Mouse (Mus musculus): ENCODE data around the gene Mars. TPM values are rescaled to one million over a fixed set of nuclear protein-coding genes. Genes with fewer than 3 reads are reported as not detected.

Gene Mars
- 155 TPM for polyA plus RNA-seq (2012; fragmentation: generic; extraction: Trizol)
- long read RNA-seq, experiment 1, transcript Mars-206 (22 exons, 2,962 nt) = minor isoform, 5 of 102 reads
- long read RNA-seq, experiment 1, transcript Mars-201 (21 exons, 2,939 nt) = major isoform, 78 of 102 reads
- long read RNA-seq, experiment 1, partial matches to known transcripts = 9 of 102 reads
- long read RNA-seq, experiment 1, other reads (novel, unspliced or antisense) = 7 of 102 reads
- long read RNA-seq, experiment 2, transcript Mars-206 (22 exons, 2,962 nt) = minor isoform, 68 of 1,948 reads
- long read RNA-seq, experiment 2, transcript Mars-201 (21 exons, 2,939 nt) = major isoform, 1,750 of 1,948 reads
- long read RNA-seq, experiment 2, partial matches to known transcripts = 22 of 1,948 reads
- long read RNA-seq, experiment 2, other reads (novel, unspliced or antisense) = 108 of 1,948 reads

DNA sequence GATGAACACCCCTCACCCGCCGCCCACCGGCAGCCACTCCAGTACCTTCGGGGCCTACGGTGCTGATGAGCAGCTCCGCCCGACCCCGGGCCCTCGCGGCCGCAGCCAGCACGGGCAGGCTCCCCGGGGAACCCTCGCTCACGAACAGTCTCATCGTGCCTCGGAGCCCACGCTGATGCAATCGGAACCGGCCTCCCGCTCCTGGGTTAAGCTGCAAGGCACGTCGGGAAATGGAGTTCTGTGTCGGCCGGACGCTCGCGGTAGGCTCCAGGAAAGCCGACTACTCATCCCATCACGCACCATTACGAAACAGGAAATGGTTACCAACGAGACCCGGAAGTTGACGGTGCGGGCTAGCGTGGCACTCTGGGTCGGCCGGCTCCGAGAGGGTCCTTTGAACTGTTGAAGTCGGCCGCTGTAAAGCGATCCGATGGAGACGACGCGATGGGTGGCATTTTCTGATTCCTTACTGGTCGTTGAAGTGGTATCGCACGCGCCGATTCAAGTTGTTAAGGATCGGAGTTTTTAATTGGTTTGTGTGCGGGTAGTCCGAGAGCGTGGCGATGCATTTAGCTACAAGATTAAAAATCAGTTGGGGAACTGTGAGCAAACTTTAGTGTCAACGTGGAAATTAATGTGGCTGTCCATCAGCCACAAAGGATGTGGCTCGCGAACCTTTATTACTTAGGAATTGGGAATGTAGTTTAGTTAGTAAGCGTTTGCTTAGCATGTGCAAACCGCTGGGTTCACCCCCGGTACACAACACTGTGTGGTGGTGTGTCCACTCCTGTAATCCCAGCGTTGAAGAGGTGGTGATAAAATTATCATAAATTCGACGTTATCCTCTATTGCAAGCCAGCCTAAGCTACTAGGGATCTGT is at the start of gene Mars:
TSS of gene Mars (minus strand) at position 311 of the 880 bp plus-strand sequence.
- Histone ChIP-seq H3ac (ENCODE audit: control insufficient read depth, insufficient read length, low read depth) (peak within 1 kb of the TSS; percentile 91), H3K79me3 (ENCODE audit: low read depth) (peaks cover 19% of the 10 kb centered on the region), H3K79me2 (ENCODE audit: control insufficient read depth, insufficient read depth) (peaks cover 46% of the 10 kb centered on the region), H3K27me3 (ENCODE audit: control insufficient read depth, insufficient read depth, insufficient read length) (no peaks in the 10 kb centered on the region), H3K36me3 (ENCODE audit: control insufficient read depth, insufficient read depth) (peaks cover 36% of the 10 kb centered on the region), H3K4me3 (ENCODE audit: insufficient read depth, poor library complexity, severe bottlenecking) (peak within 1 kb of the TSS; percentile 98)
- TF ChIP-seq MYOG (IDR thresholded peaks at IDR 0.05; ENCODE audit: control insufficient read depth, extremely low read depth, insufficient read length) (no peak), FOSL1 (IDR thresholded peaks at IDR 0.05; ENCODE audit: insufficient read depth, low read length, poor library complexity, severe bottlenecking) (no peak), CEBPB (IDR thresholded peaks at IDR 0.05; ENCODE audit: low read depth) (peak; percentile 84), MAX (IDR thresholded peaks at IDR 0.05) (peak; percentile 81)

DNA sequence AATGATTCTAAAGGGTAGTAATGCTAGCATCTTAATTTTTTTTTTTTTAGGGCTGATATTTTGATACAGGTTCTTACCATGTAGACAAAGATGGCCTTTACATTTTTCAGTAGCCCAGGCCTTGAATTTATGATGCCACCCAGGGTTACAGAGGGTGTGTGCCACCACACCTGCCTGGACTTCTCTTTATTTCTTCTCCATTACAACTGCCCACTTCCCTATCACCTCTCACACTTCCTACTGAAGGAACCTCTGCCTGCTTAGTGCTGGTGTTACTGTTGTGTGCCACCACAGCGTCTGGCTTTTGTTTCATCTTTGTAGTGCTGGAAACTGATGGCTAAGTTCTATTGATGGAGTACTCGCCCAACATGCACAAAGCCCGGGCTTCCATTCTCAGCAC is 49.1 kb upstream of the Mars start:
- TF ChIP-seq MYOD1 (IDR thresholded peaks at IDR 0.05; ENCODE audit: control insufficient read depth, insufficient read length, low read depth) (no peak), MYOG (IDR thresholded peaks at IDR 0.05; ENCODE audit: control insufficient read depth, extremely low read depth, insufficient read length) (no peak), FOSL1 (IDR thresholded peaks at IDR 0.05; ENCODE audit: insufficient read depth, low read length, poor library complexity, severe bottlenecking) (no peak), CEBPB (IDR thresholded peaks at IDR 0.05; ENCODE audit: low read depth) (no peak), USF1 (IDR thresholded peaks at IDR 0.05; ENCODE audit: low read depth) (no peak), MAX (IDR thresholded peaks at IDR 0.05) (no peak), CTCF (IDR thresholded peaks at IDR 0.05; ENCODE audit: control insufficient read depth, insufficient read depth, insufficient read length) (no peak)
- no peaks in the 10 kb centered on the region for H3K79me3 ChIP-seq (ENCODE audit: low read depth)
- no peak overlapping the region for H3K4me3 ChIP-seq (ENCODE audit: insufficient read depth, poor library complexity, severe bottlenecking)
- H3ac ChIP-seq (ENCODE audit: control insufficient read depth, insufficient read length, low read depth) = no peak overlapping the region
- H3K27me3 ChIP-seq (ENCODE audit: control insufficient read depth, insufficient read depth, insufficient read length) = peaks cover 25% of the 10 kb centered on the region
- no peaks in the 10 kb centered on the region for H3K79me2 ChIP-seq (ENCODE audit: control insufficient read depth, insufficient read depth)
- H3K36me3 ChIP-seq (ENCODE audit: control insufficient read depth, insufficient read depth) = no peaks in the 10 kb centered on the region

DNA sequence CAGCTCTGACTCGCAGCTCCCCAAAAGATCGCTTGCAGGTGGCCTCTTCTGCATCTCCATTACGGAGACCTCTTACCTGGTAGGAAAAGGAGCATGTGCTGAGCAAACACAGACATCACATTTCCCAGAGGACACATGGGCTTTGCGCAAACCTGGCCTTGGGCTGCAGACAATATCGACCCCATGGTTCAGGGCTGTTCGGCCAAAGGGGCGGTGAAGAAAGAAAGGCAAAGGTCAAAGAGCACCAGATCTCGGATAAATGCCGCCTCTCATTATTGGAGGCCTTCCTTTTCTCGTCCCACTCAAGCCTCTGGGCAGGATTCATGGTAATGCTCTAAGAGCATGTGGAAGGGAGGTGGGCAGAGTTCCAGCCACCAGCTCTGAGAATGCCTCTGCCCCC is 43.8 kb upstream of the Mars start:
- no peak overlapping the region for H3ac ChIP-seq (ENCODE audit: control insufficient read depth, insufficient read length, low read depth)
- no peaks in the 10 kb centered on the region for H3K79me3 ChIP-seq (ENCODE audit: low read depth)
- H3K4me3 ChIP-seq (ENCODE audit: insufficient read depth, poor library complexity, severe bottlenecking) = no peak overlapping the region
- no peak for TF ChIP-seq USF1 (IDR thresholded peaks at IDR 0.05; ENCODE audit: low read depth)
- TF ChIP-seq MYOG (IDR thresholded peaks at IDR 0.05; ENCODE audit: control insufficient read depth, extremely low read depth, insufficient read length) = no peak
- TF ChIP-seq MYOD1 (IDR thresholded peaks at IDR 0.05; ENCODE audit: control insufficient read depth, insufficient read length, low read depth) = no peak
- no peak for TF ChIP-seq CEBPB (IDR thresholded peaks at IDR 0.05; ENCODE audit: low read depth)
- no peak for TF ChIP-seq FOSL1 (IDR thresholded peaks at IDR 0.05; ENCODE audit: insufficient read depth, low read length, poor library complexity, severe bottlenecking)
- no peak for TF ChIP-seq MAX (IDR thresholded peaks at IDR 0.05)
- no peak for TF ChIP-seq CTCF (IDR thresholded peaks at IDR 0.05; ENCODE audit: control insufficient read depth, insufficient read depth, insufficient read length)
- peaks cover 31% of the 10 kb centered on the region for H3K27me3 ChIP-seq (ENCODE audit: control insufficient read depth, insufficient read depth, insufficient read length)
- H3K79me2 ChIP-seq (ENCODE audit: control insufficient read depth, insufficient read depth) = no peaks in the 10 kb centered on the region
- no peaks in the 10 kb centered on the region for H3K36me3 ChIP-seq (ENCODE audit: control insufficient read depth, insufficient read depth)

DNA sequence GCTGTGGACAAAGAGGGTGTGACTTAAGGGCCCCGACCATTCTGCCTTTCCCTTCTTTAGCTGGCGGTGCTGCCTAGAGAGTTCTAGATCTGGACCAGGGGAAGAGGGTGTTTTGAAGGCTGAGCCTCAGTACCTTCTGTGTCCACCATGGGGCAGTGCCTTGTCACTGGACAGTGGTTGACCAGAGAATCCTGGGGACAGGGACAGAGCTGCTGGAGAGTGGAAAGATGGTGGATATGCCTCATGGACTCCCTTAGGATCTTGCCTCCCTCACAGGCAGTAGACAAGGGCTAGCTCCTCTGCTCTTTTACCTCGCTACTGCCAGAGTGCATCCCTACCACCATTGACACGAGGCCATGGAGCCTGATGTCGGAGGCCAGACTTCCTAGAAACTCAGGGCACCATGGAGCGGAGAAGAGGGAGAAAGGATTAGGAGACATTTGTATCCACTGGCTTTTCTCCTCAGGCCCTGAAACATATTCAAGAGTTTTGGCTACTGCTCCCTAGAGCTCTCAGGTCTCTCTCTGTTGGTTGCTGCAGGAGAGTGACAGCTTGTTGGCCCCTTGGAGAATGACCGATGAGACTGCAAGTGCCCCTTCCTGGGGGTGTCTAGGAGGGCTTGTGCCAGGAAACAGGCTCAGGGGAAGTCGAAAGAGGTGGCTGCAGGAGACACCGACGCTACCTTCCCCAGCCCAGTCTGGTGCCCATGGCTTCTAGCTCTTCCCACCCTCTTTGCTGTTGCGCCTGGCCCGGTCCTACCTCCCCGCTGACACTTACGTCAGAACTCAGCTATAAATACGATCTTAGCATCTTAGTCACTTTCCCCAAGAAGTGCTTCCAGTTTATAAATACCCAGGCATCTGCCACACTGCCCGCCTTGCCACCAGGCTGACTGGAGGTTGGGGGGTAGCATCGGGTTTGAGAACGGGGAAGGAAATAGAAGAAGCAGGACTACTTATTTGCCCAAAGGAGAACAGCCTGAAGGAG is 42.6 kb upstream of the Mars start, which contains the start of gene Inhbe:
TSS of gene Inhbe (minus strand) at position 503 of the 987 bp plus-strand sequence.
- no peaks in the 10 kb centered on the region for H3K79me3 ChIP-seq (ENCODE audit: low read depth)
- no peak for TF ChIP-seq CEBPB (IDR thresholded peaks at IDR 0.05; ENCODE audit: low read depth)
- TF ChIP-seq CTCF (IDR thresholded peaks at IDR 0.05; ENCODE audit: control insufficient read depth, insufficient read depth, insufficient read length) = peak; percentile 24

DNA sequence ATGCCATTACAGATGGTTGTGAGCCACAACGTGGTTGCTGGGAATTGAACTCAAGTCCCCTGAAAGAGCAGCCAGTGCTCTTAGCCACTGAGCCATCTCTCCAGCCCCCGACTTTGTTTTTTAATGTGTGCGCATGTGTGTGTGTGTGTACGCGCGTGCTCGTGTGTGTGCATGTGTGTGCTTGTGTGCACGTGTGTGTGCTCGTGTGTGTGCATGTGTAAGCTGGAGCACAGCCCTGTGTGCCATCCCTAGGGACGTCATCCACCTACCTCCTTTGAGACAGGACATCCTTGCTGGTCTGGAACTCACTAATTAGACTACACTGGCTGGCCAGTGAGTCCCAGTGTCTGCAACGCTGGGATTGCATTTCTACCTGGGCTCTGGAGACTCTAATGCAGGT is 41.2 kb upstream of the Mars start:
- TF ChIP-seq FOSL1 (IDR thresholded peaks at IDR 0.05; ENCODE audit: insufficient read depth, low read length, poor library complexity, severe bottlenecking) (no peak), MYOD1 (IDR thresholded peaks at IDR 0.05; ENCODE audit: control insufficient read depth, insufficient read length, low read depth) (no peak), MAX (IDR thresholded peaks at IDR 0.05) (no peak), CTCF (IDR thresholded peaks at IDR 0.05; ENCODE audit: control insufficient read depth, insufficient read depth, insufficient read length) (no peak), CEBPB (IDR thresholded peaks at IDR 0.05; ENCODE audit: low read depth) (no peak), MYOG (IDR thresholded peaks at IDR 0.05; ENCODE audit: control insufficient read depth, extremely low read depth, insufficient read length) (no peak), USF1 (IDR thresholded peaks at IDR 0.05; ENCODE audit: low read depth) (no peak)
- Histone ChIP-seq H3ac (ENCODE audit: control insufficient read depth, insufficient read length, low read depth) (no peak overlapping the region), H3K27me3 (ENCODE audit: control insufficient read depth, insufficient read depth, insufficient read length) (peaks cover 27% of the 10 kb centered on the region), H3K4me3 (ENCODE audit: insufficient read depth, poor library complexity, severe bottlenecking) (no peak overlapping the region), H3K79me2 (ENCODE audit: control insufficient read depth, insufficient read depth) (no peaks in the 10 kb centered on the region), H3K79me3 (ENCODE audit: low read depth) (no peaks in the 10 kb centered on the region), H3K36me3 (ENCODE audit: control insufficient read depth, insufficient read depth) (no peaks in the 10 kb centered on the region)

More for the DNA sequence above, 42.6 kb upstream of the Mars start, which contains the start of gene Inhbe:
- no peak within 1 kb of the TSS for H3ac ChIP-seq (ENCODE audit: control insufficient read depth, insufficient read length, low read depth)
- no peaks in the 10 kb centered on the region for H3K36me3 ChIP-seq (ENCODE audit: control insufficient read depth, insufficient read depth)
- no peak within 1 kb of the TSS for H3K4me3 ChIP-seq (ENCODE audit: insufficient read depth, poor library complexity, severe bottlenecking)
- H3K79me2 ChIP-seq (ENCODE audit: control insufficient read depth, insufficient read depth) = no peaks in the 10 kb centered on the region
- peaks cover 31% of the 10 kb centered on the region for H3K27me3 ChIP-seq (ENCODE audit: control insufficient read depth, insufficient read depth, insufficient read length)

Measured in C2C12 (cell line).